Mouse (Mus musculus): ENCODE data around the gene Ugt1a1.
A peak's percentile ranks its signal among the peaks of the same experiment; 100 is the strongest.

Ugt1a1 gene

GRCm38 (mm10) chr1:88234248-88234610, 22.5 kb downstream of the Ugt1a1 start:
- no peak for DNase-seq (ENCODE audit: low read depth, low spot score)

GRCm38 (mm10) chr1:88234646-88235045, 22.9 kb downstream of the Ugt1a1 start:
- no peak for DNase-seq (ENCODE audit: low read depth, low spot score)

- no peak for DNase-seq (ENCODE audit: low read depth, low spot score)
Observed at GRCm38 (mm10) chr1:88235046-88235893, 23.5 kb downstream of the Ugt1a1 start.

- no peak for DNase-seq (ENCODE audit: low read depth, low spot score)
Observed at GRCm38 (mm10) chr1:88235894-88236415, 24.2 kb downstream of the Ugt1a1 start.

- DNase-seq (ENCODE audit: low read depth, low spot score): no peak
Observed at GRCm38 (mm10) chr1:88237311-88237710, 25.6 kb downstream of the Ugt1a1 start.

GRCm38 (mm10) chr1:88238771-88239170, 27.0 kb downstream of the Ugt1a1 start:
- no peak for DNase-seq (ENCODE audit: low read depth, low spot score)

GRCm38 (mm10) chr1:88240072-88240471, 28.3 kb downstream of the Ugt1a1 start:
- DNase-seq (ENCODE audit: low read depth, low spot score): no peak

- no peak for DNase-seq (ENCODE audit: low read depth, low spot score)
Observed at GRCm38 (mm10) chr1:88240579-88240978, 28.8 kb downstream of the Ugt1a1 start.

GRCm38 (mm10) chr1:88243861-88244260, 32.1 kb downstream of the Ugt1a1 start:
- DNase-seq (ENCODE audit: low read depth, low spot score): no peak

- DNase-seq (ENCODE audit: low read depth, low spot score): no peak
Observed at GRCm38 (mm10) chr1:88245881-88246280, 34.1 kb downstream of the Ugt1a1 start.

GRCm38 (mm10) chr1:88246386-88246785, 34.6 kb downstream of the Ugt1a1 start:
- no peak for DNase-seq (ENCODE audit: low read depth, low spot score)

GRCm38 (mm10) chr1:88247660-88248059, 35.9 kb downstream of the Ugt1a1 start:
- no peak for DNase-seq (ENCODE audit: low read depth, low spot score)

- DNase-seq (ENCODE audit: low read depth, low spot score): no peak
Observed at GRCm38 (mm10) chr1:88248658-88249057, 36.9 kb downstream of the Ugt1a1 start.

- DNase-seq (ENCODE audit: low read depth, low spot score): no peak
Observed at GRCm38 (mm10) chr1:88249596-88249995, 37.8 kb downstream of the Ugt1a1 start.

GRCm38 (mm10) chr1:88250023-88250422, 38.3 kb downstream of the Ugt1a1 start:
- DNase-seq (ENCODE audit: low read depth, low spot score): no peak

- DNase-seq (ENCODE audit: low read depth, low spot score): no peak
Observed at GRCm38 (mm10) chr1:88253106-88253505, 41.3 kb downstream of the Ugt1a1 start.

GRCm38 (mm10) chr1:88253540-88253939, 41.8 kb downstream of the Ugt1a1 start:
- no peak for DNase-seq (ENCODE audit: low read depth, low spot score)

GRCm38 (mm10) chr1:88254793-88255465, 43.2 kb downstream of the Ugt1a1 start:
- no peak for DNase-seq (ENCODE audit: low read depth, low spot score)

GRCm38 (mm10) chr1:88255466-88255857, 43.7 kb downstream of the Ugt1a1 start:
- DNase-seq (ENCODE audit: low read depth, low spot score): no peak

- DNase-seq (ENCODE audit: low read depth, low spot score): no peak
Observed at GRCm38 (mm10) chr1:88255989-88256754, 44.4 kb downstream of the Ugt1a1 start.

- DNase-seq (ENCODE audit: low read depth, low spot score): peak; percentile 49
Observed at GRCm38 (mm10) chr1:88256886-88257663, 45.3 kb downstream of the Ugt1a1 start.
